Mouse (Mus musculus): ENCODE data around the gene Pnlip. TPM values are rescaled to one million over a fixed set of nuclear protein-coding genes. Genes with fewer than 3 reads are reported as not detected.

Pnlip gene
- total and polyA plus RNA-seq, 3 experiments: 0.08 to 0.30 TPM; not detected in 1

DNA sequence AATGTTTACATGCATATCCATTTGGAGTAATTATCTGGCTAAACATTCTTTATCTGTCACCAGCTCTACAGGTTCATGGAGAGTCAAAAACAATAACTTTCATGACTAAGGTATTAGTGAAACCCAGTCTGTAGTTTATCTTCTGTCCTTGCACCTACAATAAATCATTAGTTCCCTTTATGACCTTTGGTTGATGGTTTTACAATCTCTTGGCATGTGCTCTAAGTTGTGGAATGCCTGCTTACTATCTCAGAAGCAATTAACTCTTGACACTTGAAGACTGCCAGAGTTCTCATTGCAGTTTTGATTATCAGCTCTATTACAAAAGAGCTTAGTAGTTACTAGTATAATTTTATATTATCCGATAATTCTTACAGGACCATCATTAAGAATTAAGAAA lies 36.6 kb downstream of the Pnlip start:
- no peaks in the 10 kb centered on the region for H3K36me3 ChIP-seq (replicated peaks in 1 of 2; ENCODE audit: control insufficient read depth in 1 of 2, insufficient read depth in 1 of 2, low read length in 1 of 2)
- H3K4me1 ChIP-seq (ENCODE audit: control insufficient read depth in 1 of 2, insufficient read depth in 2 of 2): peaks cover 0 to 7% of the 10 kb centered on the region in 2 experiments; a peak in 1 of 4 replicates
- dilution Hi-C loops (cut with MboI; ENCODE audit: extremely low pct_ligation_motif_present, extremely low pct_unique_long_range_greater_than_20kb, low sequenced_read_pairs): no loop called here
- no peak overlapping the region for H3K9ac ChIP-seq (ENCODE audit: insufficient read depth, low read depth)
- H3K79me2 ChIP-seq (replicated peaks; ENCODE audit: control insufficient read depth, extremely low read depth, insufficient read depth, poor library complexity, severe bottlenecking): no peaks in the 10 kb centered on the region
- no peak overlapping the region for H3K4me2 ChIP-seq (ENCODE audit: insufficient read depth, low read depth, poor library complexity, severe bottlenecking)
- no peak for DNase-seq (ENCODE audit: extremely low read depth)
- no peak overlapping the region for H3K4me3 ChIP-seq (replicated peaks in 1 of 3; ENCODE audit: low read depth in 2 of 3, low read length in 2 of 3, poor library complexity in 1 of 3)
- H3K9me3 ChIP-seq (replicated peaks; ENCODE audit: low read length): no peaks in the 10 kb centered on the region
- in situ Hi-C loops (cut with MboI; ENCODE audit: low pct_ligation_motif_present, low pct_unique_long_range_greater_than_20kb, low sequenced_read_pairs): no loop called here
- H3K27me3 ChIP-seq (replicated peaks): no peaks in the 10 kb centered on the region
- TF ChIP-seq ZKSCAN1 (IDR thresholded peaks at IDR 0.05; ENCODE audit: borderline replicate concordance, low read depth, low read length) (no peak), IRF4 (IDR thresholded peaks at IDR 0.05; ENCODE audit: low read depth, low read length) (no peak), MEF2A (IDR thresholded peaks at IDR 0.05; ENCODE audit: borderline replicate concordance, low read depth, low read length) (no peak), ZMIZ1 (IDR thresholded peaks at IDR 0.05; ENCODE audit: low read depth, low read length) (no peak), POLR2AphosphoS2 (IDR thresholded peaks at IDR 0.05; ENCODE audit: low read depth, low read length) (no peak), RAD21 (IDR thresholded peaks at IDR 0.05; ENCODE audit: low read depth, low read length) (no peak), RCOR1 (conservative IDR thresholded peaks at IDR 0.05; ENCODE audit: low read depth, low read length) (no peak), UBTF (IDR thresholded peaks at IDR 0.05; ENCODE audit: low read depth, low read length) (no peak), BHLHE40 (IDR thresholded peaks at IDR 0.05; ENCODE audit: low read depth, low read length) (no peak)
- no peak overlapping the region for H3K27ac ChIP-seq (ENCODE audit: insufficient read depth, low read depth)

DNA sequence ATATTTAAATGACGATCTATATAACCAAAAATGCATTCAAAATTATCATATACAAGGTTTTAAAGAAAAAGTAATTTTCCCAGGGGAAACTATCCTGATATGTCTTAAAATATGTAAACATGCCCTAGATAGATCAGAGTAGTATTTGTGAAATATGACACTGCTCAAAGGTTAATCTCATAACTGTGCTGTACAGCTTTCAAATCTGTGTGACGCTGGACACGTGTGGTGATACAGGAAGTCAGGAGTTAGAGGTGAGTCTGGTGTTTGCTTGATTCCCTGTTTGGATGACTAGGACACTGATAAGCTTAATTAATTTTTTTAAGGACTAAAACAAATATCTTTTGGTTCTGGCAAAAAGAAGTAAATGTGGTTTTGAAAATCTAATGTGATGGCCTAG lies 43.0 kb downstream of the Pnlip start:
- Histone ChIP-seq H3K36me3 (replicated peaks in 1 of 2; ENCODE audit: control insufficient read depth in 1 of 2, insufficient read depth in 1 of 2, low read length in 1 of 2) (no peaks in the 10 kb centered on the region), H3K9me3 (replicated peaks; ENCODE audit: low read length) (peaks cover 3% of the 10 kb centered on the region), H3K79me2 (replicated peaks; ENCODE audit: control insufficient read depth, extremely low read depth, insufficient read depth, poor library complexity, severe bottlenecking) (no peaks in the 10 kb centered on the region), H3K4me3 (replicated peaks in 1 of 3; ENCODE audit: low read depth in 2 of 3, low read length in 2 of 3, poor library complexity in 1 of 3) (no peak overlapping the region), H3K9ac (ENCODE audit: insufficient read depth, low read depth) (no peak overlapping the region), H3K4me1 (ENCODE audit: control insufficient read depth in 1 of 2, insufficient read depth in 2 of 2) (peaks cover 0 to 7% of the 10 kb centered on the region in 2 experiments; a peak in 1 of 4 replicates), H3K4me2 (ENCODE audit: insufficient read depth, low read depth, poor library complexity, severe bottlenecking) (no peak overlapping the region), H3K27me3 (replicated peaks) (no peaks in the 10 kb centered on the region), H3K27ac (ENCODE audit: insufficient read depth, low read depth) (no peak overlapping the region)
- TF ChIP-seq CHD1 (IDR thresholded peaks at IDR 0.05; ENCODE audit: low read depth, low read length) (no peak), CHD2 (IDR thresholded peaks at IDR 0.05; ENCODE audit: low read length) (no peak), TBP (conservative IDR thresholded peaks at IDR 0.05; ENCODE audit: low read depth, low read length) (no peak), POLR2AphosphoS2 (IDR thresholded peaks at IDR 0.05; ENCODE audit: low read depth, low read length) (no peak)
- DNase-seq (ENCODE audit: extremely low read depth): no peak
- dilution Hi-C loops (cut with MboI; ENCODE audit: extremely low pct_ligation_motif_present, extremely low pct_unique_long_range_greater_than_20kb, low sequenced_read_pairs) (no loop called here), in situ Hi-C loops (cut with MboI; ENCODE audit: low pct_ligation_motif_present, low pct_unique_long_range_greater_than_20kb, low sequenced_read_pairs) (no loop called here)

DNA sequence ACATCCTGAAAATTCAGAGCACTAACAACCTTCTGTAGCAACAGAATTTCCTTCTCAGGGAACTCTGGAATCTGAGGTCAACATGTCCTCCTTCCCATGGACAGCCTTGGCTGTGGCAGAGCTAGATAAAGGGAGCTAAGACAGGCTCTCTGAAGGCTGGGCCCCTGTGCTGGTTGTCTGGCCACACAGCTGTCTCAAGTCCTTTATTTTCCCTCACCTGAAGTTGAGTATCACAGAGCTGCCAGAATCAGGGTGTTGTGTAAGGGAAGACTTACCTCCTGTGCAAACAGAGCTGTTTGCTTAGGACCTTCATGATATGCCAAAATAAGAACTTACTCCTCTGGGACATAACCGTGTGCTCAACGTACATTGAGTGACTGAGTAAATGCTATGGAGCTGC lies 43.9 kb downstream of the Pnlip start:
- no peak for TF ChIP-seq BHLHE40 (IDR thresholded peaks at IDR 0.05; ENCODE audit: low read depth, low read length)
- no peak for TF ChIP-seq USF1 (IDR thresholded peaks at IDR 0.05; ENCODE audit: low read depth, low read length)
- no peak for TF ChIP-seq E2F4 (IDR thresholded peaks at IDR 0.05; ENCODE audit: insufficient replicate concordance, low read depth, low read length)
- TF ChIP-seq ZMIZ1 (IDR thresholded peaks at IDR 0.05; ENCODE audit: low read depth, low read length): no peak
- no peak for TF ChIP-seq CTCF (conservative IDR thresholded peaks at IDR 0.05 in 1 of 2, IDR thresholded peaks at IDR 0.05 in 1 of 2; ENCODE audit: low read depth in 2 of 2, low read length in 2 of 2)
- TF ChIP-seq JUND (conservative IDR thresholded peaks at IDR 0.05; ENCODE audit: low read depth, low read length): no peak
- TF ChIP-seq TCF12 (IDR thresholded peaks at IDR 0.05; ENCODE audit: low read depth, low read length): no peak
- no peak for TF ChIP-seq ZNF384 (IDR thresholded peaks at IDR 0.05; ENCODE audit: low read depth, low read length)
- TF ChIP-seq MYC (IDR thresholded peaks at IDR 0.05; ENCODE audit: low read depth, low read length): no peak
- TF ChIP-seq TBP (conservative IDR thresholded peaks at IDR 0.05; ENCODE audit: low read depth, low read length): no peak
- no peak for TF ChIP-seq POLR2A (IDR thresholded peaks at IDR 0.05; ENCODE audit: low read depth, low read length)
- TF ChIP-seq MEF2A (IDR thresholded peaks at IDR 0.05; ENCODE audit: borderline replicate concordance, low read depth, low read length): no peak
- TF ChIP-seq MXI1 (IDR thresholded peaks at IDR 0.05; ENCODE audit: low read depth, low read length): no peak
- TF ChIP-seq PAX5 (IDR thresholded peaks at IDR 0.05; ENCODE audit: low read length): no peak
- TF ChIP-seq MAFK (IDR thresholded peaks at IDR 0.05; ENCODE audit: insufficient replicate concordance, low read length): no peak
- TF ChIP-seq UBTF (IDR thresholded peaks at IDR 0.05; ENCODE audit: low read depth, low read length): no peak
- TF ChIP-seq ELF1 (IDR thresholded peaks at IDR 0.05; ENCODE audit: low read depth, low read length): no peak
- Histone ChIP-seq H3K79me2 (replicated peaks; ENCODE audit: control insufficient read depth, extremely low read depth, insufficient read depth, poor library complexity, severe bottlenecking) (no peaks in the 10 kb centered on the region), H3K9ac (ENCODE audit: insufficient read depth, low read depth) (no peak overlapping the region), H3K4me1 (ENCODE audit: control insufficient read depth in 1 of 2, insufficient read depth in 2 of 2) (peaks cover 0 to 7% of the 10 kb centered on the region in 2 experiments; a peak in 1 of 4 replicates), H3K9me3 (replicated peaks; ENCODE audit: low read length) (peaks cover 3% of the 10 kb centered on the region), H3K27ac (ENCODE audit: insufficient read depth, low read depth) (no peak overlapping the region), H3K27me3 (replicated peaks) (no peaks in the 10 kb centered on the region), H3K4me2 (ENCODE audit: insufficient read depth, low read depth, poor library complexity, severe bottlenecking) (no peak overlapping the region), H3K4me3 (replicated peaks in 1 of 3; ENCODE audit: low read depth in 2 of 3, low read length in 2 of 3, poor library complexity in 1 of 3) (no peak overlapping the region), H3K36me3 (replicated peaks in 1 of 2; ENCODE audit: control insufficient read depth in 1 of 2, insufficient read depth in 1 of 2, low read length in 1 of 2) (no peaks in the 10 kb centered on the region)
- dilution Hi-C loops (cut with MboI; ENCODE audit: extremely low pct_ligation_motif_present, extremely low pct_unique_long_range_greater_than_20kb, low sequenced_read_pairs): no loop called here
- in situ Hi-C loops (cut with MboI; ENCODE audit: low pct_ligation_motif_present, low pct_unique_long_range_greater_than_20kb, low sequenced_read_pairs): no loop called here
- no peak for DNase-seq (ENCODE audit: extremely low read depth)

Measured in CH12.LX (cell line).